Mouse (Mus musculus): ENCODE measurements at regions not wholly inside any gene's neighbourhood (a gene's known extent, or its start where the extent isn't known, plus 50 kb on each side); places are given as distances from the start of the nearest gene placed in this dataset.

GRCm38 (mm10) chr16:55379996-55380395 lies 82.2 kb upstream of the Zpld1 start:
- no peak for TF ChIP-seq CTCF (IDR thresholded peaks at IDR 0.05; ENCODE audit: low read depth)
- no peak for TF ChIP-seq EP300 (optimal IDR thresholded peaks at IDR 0.05)
